Mouse (Mus musculus) lung, adult 2 months (tissue): ENCODE measurements at regions not wholly inside any gene's neighbourhood (a gene's known extent, or its start where the extent isn't known, plus 50 kb on each side); places are given as distances from the start of the nearest gene placed in this dataset.

ENCODE experiments used
- CTCF ChIP-seq: fragments of 200-500 bp; IDR thresholded peaks from 2 replicates; pipeline ENCODE4 v1.5.1; 2011; ENCODE audit warnings: mild to moderate bottlenecking, low read length, control low read depth; ENCODE audit not compliant: insufficient read depth
- POLR2A ChIP-seq: fragments of 200-500 bp; IDR thresholded peaks from 2 replicates; pipeline ENCODE4 v1.6.1; 2011; ENCODE audit warnings: low read depth, mild to moderate bottlenecking, control low read depth, low read length, borderline replicate concordance; ENCODE audit errors: extremely low read depth

- TF ChIP-seq POLR2A: no peak
- no peak for TF ChIP-seq CTCF
Observed at GRCm38 (mm10) chr2:93131236-93131635, 56.1 kb upstream of the Trp53i11 start.
